Mouse (Mus musculus) embryonic fibroblast, embryonic 13.5 days (primary cell): ENCODE measurements around the gene Rnf8.

ENCODE experiments used
- CTCF ChIP-seq: IDR thresholded peaks from 2 replicates; pipeline ENCODE4 v1.5.1; 2011; ENCODE audit warnings: mild to moderate bottlenecking, control low read depth, low read length, moderate library complexity, borderline replicate concordance; ENCODE audit not compliant: insufficient read depth
- POLR2A ChIP-seq: IDR thresholded peaks from 2 replicates; pipeline ENCODE4 v1.6.1; 2011; ENCODE audit warnings: low read depth, mild to moderate bottlenecking, control low read depth, low read length, moderate library complexity

DNA sequence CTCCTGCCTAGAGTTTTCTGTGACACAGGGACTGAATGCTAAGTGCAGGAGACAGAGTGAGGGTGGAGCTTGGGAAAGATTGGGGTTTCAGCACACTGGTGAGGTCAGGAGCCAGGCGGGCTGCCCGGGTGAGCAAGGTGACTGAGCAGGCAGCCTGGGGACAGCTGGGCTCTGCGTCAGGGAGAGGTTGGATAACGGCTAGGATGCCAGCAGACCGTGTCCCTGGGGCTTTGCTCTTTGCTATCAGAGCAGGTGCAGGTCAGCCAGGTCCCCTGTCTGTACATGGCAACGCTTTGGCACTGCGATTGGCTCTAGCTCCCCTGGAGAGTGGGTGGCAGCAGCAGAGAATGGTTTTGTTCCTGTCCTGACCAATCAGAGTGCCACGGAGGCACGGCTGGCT, 12.7 kb downstream of the Rnf8 start:
- no peak for TF ChIP-seq CTCF
- TF ChIP-seq POLR2A = no peak
